Comparison of ENCODE assay signal across 10 mouse cellular contexts in genomic region chr2:117217695-117218216, GRCm38 (mm10). TPM values are rescaled to one million over a fixed set of nuclear protein-coding genes. Genes with fewer than 3 reads are reported as not detected.
DNase-seq lines count a peak whose midpoint lies in the region; ATAC-seq lines count a peak whose summit lies in the region.
"Had no signal": no experiment of that assay in that cellular context is flagged by ENCODE, and none has a peak within 500 bp of the region (broad histone marks: within the 10 kb centered on the region; RNA-seq: fewer than 3 reads in every experiment).

No protein-coding gene starts in this region.

- peaks cover 7% of the 10 kb centered on the region for H3K4me1 ChIP-seq in embryonic facial prominence, embryonic 10.5 days
- H3K4me1 ChIP-seq in midbrain, embryonic 12.5 days: peaks cover 12% of the 10 kb centered on the region
- H3K4me1 ChIP-seq: liver, embryonic 13.5 days had no signal

- no peaks in the 10 kb centered on the region for H3K36me3 ChIP-seq in embryonic facial prominence, embryonic 10.5 days (replicated peaks)
- no peaks in the 10 kb centered on the region for H3K36me3 ChIP-seq in midbrain, embryonic 12.5 days
- H3K36me3 ChIP-seq: liver, embryonic 13.5 days had no signal

- WGBS in embryonic facial prominence, embryonic 10.5 days: 10% methylated on average over 15 of the region's 15 CpGs
- WGBS in midbrain, embryonic 12.5 days: 3% methylated on average over 12 of the region's 15 CpGs

- H3K9ac ChIP-seq in midbrain, embryonic 12.5 days (replicated peaks): no peak overlapping the region
- H3K9ac ChIP-seq: liver, embryonic 13.5 days had no signal

- peak overlapping the region; percentile 20; the same call in 1 of the 2 replicates for H3K27ac ChIP-seq in embryonic facial prominence, embryonic 10.5 days (replicated peaks)
- H3K27ac ChIP-seq in midbrain, embryonic 12.5 days (replicated peaks): no peak overlapping the region
- H3K27ac ChIP-seq: liver, embryonic 13.5 days had no signal

- DNase-seq in left cerebral cortex, adult 18-20 months (ENCODE audit: low spot score in 2 of 2): peak; percentile 19 to 49
- no peak for DNase-seq in left cerebral cortex, adult 11 months (ENCODE audit: low spot score)
- DNase-seq in embryonic facial prominence, embryonic 10.5 days (ENCODE audit: low spot score): peak; percentile 40
- DNase-seq in forelimb bud, embryonic 11.5 days (ENCODE audit: low read depth, low spot score): peak; percentile 28
- DNase-seq in thymus, postnatal 10 days (ENCODE audit: low spot score in 2 of 2): no peak
- DNase-seq in thymus, postnatal 14 days: no peak
- DNase-seq: liver, embryonic 13.5 days; thymus, postnatal 25 days had no signal

- H3K9me3 ChIP-seq in embryonic facial prominence, embryonic 10.5 days: no peaks in the 10 kb centered on the region
- H3K9me3 ChIP-seq in midbrain, embryonic 12.5 days: no peaks in the 10 kb centered on the region
- H3K9me3 ChIP-seq: liver, embryonic 13.5 days had no signal

- H3K4me3 ChIP-seq in embryonic facial prominence, embryonic 10.5 days: peak overlapping the region; percentile 28
- H3K4me3 ChIP-seq in midbrain, embryonic 12.5 days: no peak overlapping the region
- H3K4me3 ChIP-seq: liver, embryonic 13.5 days had no signal

- no peaks in the 10 kb centered on the region for H3K27me3 ChIP-seq in embryonic facial prominence, embryonic 10.5 days (replicated peaks; ENCODE audit: low read depth, poor library complexity, severe bottlenecking)
- no peaks in the 10 kb centered on the region for H3K27me3 ChIP-seq in midbrain, embryonic 12.5 days
- H3K27me3 ChIP-seq: liver, embryonic 13.5 days had no signal

- peak; percentile 65 for ATAC-seq in midbrain, embryonic 12.5 days (ENCODE audit: low FRiP score, low read depth)
- ATAC-seq in monocyte, adult 5-6 weeks (replicated peaks; ENCODE audit: insufficient number of reproducible peaks, low FRiP score, low TSS enrichment, poor library complexity, severe bottlenecking): no peak

- peak overlapping the region; percentile 37 for H3K4me2 ChIP-seq in midbrain, embryonic 12.5 days (replicated peaks)
- H3K4me2 ChIP-seq: liver, embryonic 13.5 days had no signal

RNA-seq across cellular contexts. Expression of gene Fam98b, which starts 31.8 kb away (rescaled TPM):
- total RNA-seq in left cerebral cortex, adult 18-20 months (2021): 10 to 100 TPM; 48.6 to 50.0 TPM
- 19.8 and 19.9 TPM in 2 replicates for polyA plus RNA-seq in embryonic facial prominence, embryonic 10.5 days (2016; fragmentation: Nextera tagmentation; extraction: Ambion mirVana)
- 19.6 and 20.9 TPM in 2 replicates for polyA plus RNA-seq in midbrain, embryonic 12.5 days (2016; fragmentation: Nextera tagmentation; extraction: Ambion mirVana)
- 11.1 to 18.6 TPM (median 14.0 TPM) in 3 replicates for total RNA-seq in monocyte, adult 5-6 weeks (2017)

Comparison
In these comparisons a context has a peak if more than half of its experiments do, and no peak if none do; other contexts are left out.
1. DNase-seq: peak in left cerebral cortex, adult 18-20 months (2 of 2), embryonic facial prominence, embryonic 10.5 days (single experiment) and forelimb bud, embryonic 11.5 days (single experiment); none in left cerebral cortex, adult 11 months (single experiment), thymus, postnatal 10 days (0 of 2) and thymus, postnatal 14 days (single experiment).